Mouse (Mus musculus) bone marrow macrophage, adult 2 months (primary cell): ENCODE data around the gene Scrn2.

Experiments
- CTCF ChIP-seq: IDR thresholded peaks from 2 replicates; pipeline ENCODE4 v1.5.1; 2012; ENCODE audit warnings: low read depth, mild to moderate bottlenecking, low read length, moderate library complexity
- POLR2A ChIP-seq: IDR thresholded peaks from 2 replicates; pipeline ENCODE4 v1.6.1; 2012; ENCODE audit warnings: mild to moderate bottlenecking, low read depth, low read length, borderline replicate concordance

DNA sequence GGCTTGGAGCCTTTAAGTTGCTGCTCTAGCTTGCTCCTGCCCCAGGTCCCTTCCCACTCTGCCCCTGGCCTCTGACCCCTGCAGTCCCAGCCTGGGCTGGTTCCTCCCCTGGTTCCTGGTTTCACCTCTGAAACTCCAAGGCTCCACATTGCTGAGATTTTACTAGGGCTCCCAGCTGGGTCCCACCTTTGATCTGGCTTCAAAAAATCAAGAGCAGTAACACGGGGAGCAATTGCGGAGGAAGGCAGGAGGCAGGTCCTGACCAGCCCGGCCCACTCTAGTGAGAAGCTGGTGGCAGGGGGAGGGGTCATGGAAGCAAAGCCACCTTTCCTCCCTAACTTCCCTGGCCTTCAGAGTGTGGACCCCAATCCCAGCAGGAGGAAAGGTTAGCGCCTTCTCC is 44.8 kb upstream of the Scrn2 start:
- no peak for TF ChIP-seq POLR2A
- TF ChIP-seq CTCF, result no peak
